Mouse (Mus musculus) small intestine, adult 10 weeks (tissue): ENCODE results near the gene Orm3. TPM values are rescaled to one million over a fixed set of nuclear protein-coding genes. Genes with fewer than 3 reads are reported as not detected.

ENCODE experiments used
- polyA plus RNA-seq: library from polyadenylated mRNA; stranded (reverse); fragments of 350-450 nt; fragmentation: Illumina TruSeq; extraction: RNeasy Lipid Tissue Mini Kit (QIAGEN cat#74804); gene quantifications from one replicate; pipeline ENCODE4 v1.2.3, GENCODE M21; 2014; ENCODE audit warnings: low replicate concordance

Gene Orm3
- polyA plus RNA-seq = not detected

DNA sequence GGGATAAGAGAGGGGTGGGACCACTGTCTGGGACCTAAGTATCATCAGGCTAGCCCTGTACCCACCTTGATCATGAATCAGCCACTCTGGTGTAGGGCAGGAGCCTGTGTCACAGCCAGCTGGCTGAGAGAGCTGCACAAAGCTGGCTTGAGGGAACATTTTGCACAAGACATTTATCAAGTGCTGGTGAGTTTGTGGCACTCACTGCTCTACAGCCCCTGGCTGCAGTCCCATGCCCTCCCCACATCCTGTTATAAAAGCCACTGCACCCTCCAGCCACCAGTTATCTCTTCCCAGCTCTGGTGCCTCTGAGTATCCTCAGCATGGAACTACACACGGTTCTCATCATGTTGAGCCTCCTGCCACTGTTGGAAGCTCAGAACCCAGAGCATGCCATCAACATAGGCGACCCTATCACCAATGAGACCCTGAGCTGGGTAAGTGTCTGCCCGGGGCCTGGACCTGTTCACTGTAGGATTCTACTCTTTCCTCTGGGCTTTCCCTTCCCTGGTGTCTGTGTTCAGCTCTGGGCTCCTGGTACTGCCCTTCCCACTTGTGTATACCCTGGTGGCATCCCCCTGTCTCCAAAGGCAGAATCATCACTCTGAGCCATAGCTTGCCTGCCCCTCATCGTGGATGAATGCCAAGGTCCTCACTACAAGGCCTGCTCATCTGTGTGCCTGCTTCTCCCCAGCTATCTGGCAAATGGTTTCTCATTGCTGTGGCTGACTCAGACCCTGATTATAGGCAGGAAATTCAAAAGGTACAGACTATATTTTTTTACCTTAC is at the start of gene Orm3:
Orm3 (plus strand) TSS at position 286 of the 789 bp plus-strand sequence.

DNA sequence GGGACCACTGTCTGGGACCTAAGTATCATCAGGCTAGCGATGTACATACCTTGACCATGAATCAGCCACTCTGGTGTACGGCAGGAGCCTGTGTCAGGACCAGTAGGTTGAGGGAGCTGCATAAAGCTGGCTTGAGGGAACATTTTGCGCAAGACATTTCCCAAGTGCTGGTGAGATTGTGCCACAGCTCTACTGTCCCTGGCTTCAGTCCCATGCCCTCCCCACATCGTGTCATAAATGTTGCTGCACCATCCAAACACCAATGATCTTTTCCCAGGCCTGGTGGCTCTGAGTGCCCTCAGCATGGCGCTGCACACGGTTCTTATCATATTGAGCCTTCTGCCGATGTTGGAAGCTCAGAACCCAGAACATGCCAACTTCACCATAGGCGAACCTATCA is 11.7 kb upstream of the Orm3 start, which contains the start of gene Orm1:
Orm1 (plus strand) TSS at position 266 of the 400 bp plus-strand sequence.

DNA sequence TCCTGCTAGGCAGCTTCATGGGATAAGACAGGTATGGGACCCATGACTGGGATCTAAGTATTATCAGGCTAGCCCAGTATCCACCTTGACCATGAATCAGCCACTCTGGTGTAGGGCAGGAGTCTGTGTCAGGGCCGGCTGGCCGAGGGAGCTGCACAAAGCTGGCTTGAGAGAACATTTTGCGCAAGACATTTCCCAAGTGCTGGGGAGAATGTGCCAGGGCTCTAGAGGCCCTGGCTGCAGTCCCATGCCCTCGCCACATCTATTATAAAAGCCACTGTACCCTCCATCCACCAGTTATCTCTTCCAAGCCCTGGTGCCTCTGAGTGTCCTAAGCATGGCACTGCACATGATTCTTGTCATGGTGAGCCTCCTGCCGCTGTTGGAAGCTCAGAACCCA is 6.2 kb downstream of the Orm3 start, which contains the start of gene Orm2:
Orm2 (plus strand) TSS at position 300 of the 400 bp plus-strand sequence.

GRCm38 (mm10) chr4:63403040-63403959 is 47.3 kb downstream of the Orm3 start, which contains the start of gene Akna:
Gene Akna, minus strand, starts transcription at chr4:63403354.

Other genes with a start within 250 kb of the Orm3 start
- 1.6 TPM for gene Ambp, start 201.4 kb upstream of the Orm3 start, polyA plus RNA-seq
- gene Kif12, start 184.0 kb upstream of the Orm3 start, polyA plus RNA-seq = not detected
- 1.5 TPM for gene Col27a1, start 142.2 kb upstream of the Orm3 start, polyA plus RNA-seq
- gene Orm1, start 11.6 kb upstream of the Orm3 start, polyA plus RNA-seq = 4.9 TPM
- not detected for gene Orm2, start 6.3 kb downstream of the Orm3 start, polyA plus RNA-seq
- 0.30 TPM for gene Akna, start 47.2 kb downstream of the Orm3 start, polyA plus RNA-seq
- 0.93 TPM for gene Whrn, start 139.8 kb downstream of the Orm3 start, polyA plus RNA-seq
- gene Atp6v1g1, start 188.6 kb downstream of the Orm3 start, polyA plus RNA-seq = 171 TPM
- gene Tmem268, start 202.6 kb downstream of the Orm3 start, polyA plus RNA-seq = 10.2 TPM
- not detected for gene Gm11213, start 249.1 kb downstream of the Orm3 start, polyA plus RNA-seq